Mouse (Mus musculus) bone marrow macrophage, adult 2 months (primary cell): Measurements from ENCODE around the gene Gm9999. TPM values are rescaled to one million over a fixed set of nuclear protein-coding genes. Genes with fewer than 3 reads are reported as not detected.
"Not testable (repeated sequence)": the region's sequence is repeated elsewhere in the genome, so short reads cannot be mapped to it uniquely, and the experiment has no call there.

Experiments used
- H3K27ac ChIP-seq: 2 replicates; pipeline ENCODE4 v1.5.1; 2012; ENCODE audit warnings: low read depth, low read length; ENCODE audit not compliant: insufficient read depth
- H3K4me1 ChIP-seq: 2 replicates; pipeline ENCODE4 v1.6.1; 2012; ENCODE audit warnings: low read length; ENCODE audit not compliant: control insufficient read depth, insufficient read depth
- H3K4me3 ChIP-seq: 2 replicates; pipeline ENCODE4 v1.5.1; 2012; ENCODE audit warnings: mild to moderate bottlenecking, low read length, moderate library complexity; ENCODE audit not compliant: insufficient read depth
- CTCF ChIP-seq: IDR thresholded peaks from 2 replicates; pipeline ENCODE4 v1.5.1; 2012; ENCODE audit warnings: low read depth, mild to moderate bottlenecking, low read length, moderate library complexity
- POLR2A ChIP-seq: IDR thresholded peaks from 2 replicates; pipeline ENCODE4 v1.6.1; 2012; ENCODE audit warnings: mild to moderate bottlenecking, low read depth, low read length, borderline replicate concordance
- polyA plus RNA-seq: library from polyadenylated mRNA; stranded (reverse); fragments of >200 nt; gene quantifications from 2 replicates; pipeline ENCODE4 v1.2.4, GENCODE M21; 2012; ENCODE audit not compliant: missing spikeins, insufficient read depth, insufficient read length

The Gm9999 gene
- polyA plus RNA-seq, 1 experiment, result not detected

DNA sequence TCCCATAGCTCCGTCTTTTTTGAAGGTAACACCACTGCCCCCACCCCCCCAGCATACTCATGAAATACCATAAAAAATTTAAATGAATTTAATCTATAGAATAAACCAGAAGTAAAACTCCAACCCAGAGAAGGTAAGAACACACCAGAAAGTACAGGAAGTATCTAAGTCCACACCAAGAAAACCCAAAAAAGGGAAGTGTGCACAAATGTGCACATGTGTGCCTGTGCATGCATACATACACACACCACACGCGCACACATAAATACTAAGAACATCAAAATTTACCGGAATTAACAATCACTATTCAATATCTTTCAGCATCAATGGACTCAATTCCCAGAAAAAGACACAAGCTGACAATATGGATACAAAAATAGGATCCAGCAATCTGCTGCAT lies 13.5 kb upstream of the Gm9999 start:
- no peaks in the 10 kb centered on the region for H3K4me1 ChIP-seq
- no peak overlapping the region for H3K4me3 ChIP-seq
- H3K27ac ChIP-seq, result no peak overlapping the region
- TF ChIP-seq CTCF (no peak), POLR2A (no peak)

DNA sequence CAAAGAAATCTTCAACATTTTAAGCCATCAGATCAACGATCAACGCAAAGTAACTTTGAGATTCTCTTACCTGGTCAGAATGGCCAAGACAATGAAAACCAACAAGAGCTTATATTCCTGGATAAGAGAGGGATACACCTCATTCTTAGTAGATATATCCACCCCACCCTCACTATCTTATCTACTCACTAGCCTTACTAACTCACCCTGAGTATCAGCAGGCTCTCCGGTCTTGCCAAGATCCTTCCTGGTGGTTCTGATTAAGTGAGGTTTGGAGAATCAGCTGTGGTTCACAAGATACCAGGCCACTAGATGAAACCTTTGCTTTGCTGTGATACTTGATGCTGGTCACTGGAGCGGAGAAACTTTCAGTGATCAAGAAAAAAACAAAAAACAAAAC lies 8.7 kb upstream of the Gm9999 start:
- Histone ChIP-seq H3K27ac (no peak overlapping the region), H3K4me3 (no peak overlapping the region), H3K4me1 (no peaks in the 10 kb centered on the region)
- TF ChIP-seq CTCF, result no peak
- TF ChIP-seq POLR2A, result no peak

DNA sequence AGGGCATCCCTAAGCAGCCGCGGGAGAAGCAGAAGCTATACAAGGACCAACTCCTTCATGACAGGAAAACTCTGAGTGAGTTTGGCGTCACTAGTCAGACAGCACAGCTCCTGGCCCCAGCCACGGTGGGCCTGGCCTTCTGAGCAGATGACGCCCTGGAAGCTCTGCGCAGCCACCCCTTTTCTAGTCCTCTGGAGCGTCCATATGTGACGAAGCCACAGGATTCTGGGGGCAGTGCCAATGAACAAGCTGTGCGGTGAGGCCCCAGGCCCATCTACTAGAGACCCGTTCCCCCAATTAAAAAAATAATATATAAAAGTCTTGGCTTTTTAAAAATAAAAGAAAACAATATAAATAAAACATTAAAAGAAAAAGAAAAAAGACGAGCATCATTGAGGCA lies 7.9 kb upstream of the Gm9999 start:
- no peak for TF ChIP-seq CTCF
- no peak for TF ChIP-seq POLR2A
- Histone ChIP-seq H3K27ac (no peak overlapping the region), H3K4me3 (no peak overlapping the region)

DNA sequence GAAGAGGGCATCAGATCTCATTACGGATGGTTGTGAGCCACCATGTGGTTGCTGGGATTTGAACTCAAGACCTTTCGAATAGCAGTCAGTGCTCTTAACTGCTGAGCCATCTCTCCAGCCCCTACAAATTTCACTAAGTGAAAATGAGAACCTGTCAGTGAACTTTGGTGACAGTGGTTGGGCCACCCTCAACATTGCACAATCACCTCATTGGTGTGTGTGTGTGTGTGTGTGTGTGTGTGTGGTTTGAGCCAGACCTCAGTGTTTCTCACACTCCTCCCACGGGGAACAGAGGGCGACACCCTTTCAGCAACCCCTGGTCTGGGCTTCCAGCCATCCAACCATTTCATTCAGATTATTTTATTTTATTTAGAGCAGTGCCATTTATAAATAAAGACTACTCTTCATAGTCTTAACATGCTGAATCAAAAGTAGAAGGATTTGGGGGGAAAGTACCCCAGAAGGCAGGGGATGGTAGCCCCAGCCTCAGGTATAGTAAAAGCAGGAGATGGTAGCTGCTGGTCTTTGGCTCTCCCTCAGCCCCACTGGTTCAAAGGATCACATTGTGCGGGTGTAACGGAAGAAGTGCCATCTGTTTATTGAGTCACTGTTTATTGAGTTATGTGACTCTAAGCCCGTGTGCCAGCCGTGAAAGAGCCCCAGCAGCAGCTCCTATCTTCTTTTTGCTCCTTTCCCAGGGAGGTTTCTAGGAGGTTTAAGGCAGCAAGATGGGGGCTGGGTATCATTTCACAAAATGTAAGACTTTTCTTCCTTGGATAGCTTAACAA lies 2.5 kb downstream of the Gm9999 start:
- Histone ChIP-seq H3K4me1 (peaks cover 11% of the 10 kb centered on the region), H3K4me3 (no peak overlapping the region), H3K27ac (no peak overlapping the region)
- TF ChIP-seq CTCF (no peak), POLR2A (no peak)

More for the DNA sequence above, 7.9 kb upstream of the Gm9999 start:
- no peaks in the 10 kb centered on the region for H3K4me1 ChIP-seq

DNA sequence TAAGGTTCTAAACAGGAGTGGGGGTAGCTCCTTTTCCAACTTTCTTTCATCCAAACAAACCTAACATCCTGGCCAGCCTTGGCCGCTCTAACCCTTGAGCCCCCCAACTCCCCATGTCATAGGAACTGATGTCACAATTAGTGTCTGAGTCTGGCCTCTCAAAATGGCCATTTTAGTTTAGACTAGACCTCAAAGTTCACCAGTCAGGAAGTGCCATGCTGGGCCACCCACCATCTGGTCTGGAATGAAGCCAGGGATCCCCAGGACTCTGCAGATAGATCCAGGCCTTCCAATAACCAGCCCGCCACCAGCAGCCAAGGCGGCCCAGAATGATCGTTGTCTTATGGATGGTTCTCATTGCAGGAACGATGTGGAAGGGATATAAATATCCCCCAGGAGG lies 3.3 kb downstream of the Gm9999 start:
- H3K4me1 ChIP-seq, result peaks cover 11% of the 10 kb centered on the region
- TF ChIP-seq CTCF (no peak), POLR2A (no peak)
- H3K27ac ChIP-seq, result no peak overlapping the region
- no peak overlapping the region for H3K4me3 ChIP-seq

DNA sequence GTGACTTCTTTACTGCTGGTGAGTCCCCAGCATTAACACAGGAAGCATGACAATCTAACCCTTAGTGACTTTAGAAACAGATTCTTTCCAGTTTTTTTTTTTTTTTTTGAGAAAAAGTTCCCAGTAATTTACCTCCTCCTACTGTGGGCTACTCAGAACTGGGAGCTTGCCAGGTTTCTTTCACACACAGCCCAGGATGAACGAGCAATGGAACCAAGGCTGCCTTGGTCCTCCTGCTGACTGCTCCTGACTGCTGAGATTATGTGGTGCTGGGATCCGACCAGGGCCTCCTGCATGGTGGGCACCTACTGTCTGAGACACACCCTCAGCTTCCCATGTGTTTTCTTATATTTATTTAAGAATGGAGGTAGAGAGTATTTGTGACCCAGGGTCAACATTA lies 3.7 kb downstream of the Gm9999 start:
- TF ChIP-seq CTCF (no peak), POLR2A (no peak)
- Histone ChIP-seq H3K27ac (no peak overlapping the region), H3K4me1 (peaks cover 11% of the 10 kb centered on the region), H3K4me3 (no peak overlapping the region)

DNA sequence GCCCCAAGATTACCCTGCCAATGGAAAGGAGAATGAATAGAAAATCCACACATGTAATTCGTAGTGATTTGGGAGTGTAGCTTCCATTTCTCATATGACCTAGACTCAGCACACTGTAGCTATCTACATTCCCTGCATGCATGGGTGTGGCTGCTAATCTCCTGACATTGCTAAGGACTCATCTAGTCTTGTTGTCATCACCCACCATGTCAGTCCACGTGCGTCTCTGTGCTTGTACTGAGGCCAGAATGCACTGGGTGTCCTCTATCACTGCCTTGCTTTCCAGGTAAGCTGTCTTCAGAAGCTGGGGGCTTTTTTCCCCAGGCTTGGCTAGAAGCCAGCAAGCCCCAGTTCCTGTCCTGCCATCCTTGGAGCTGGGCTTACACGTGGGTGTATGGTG lies 6.0 kb downstream of the Gm9999 start:
- H3K4me3 ChIP-seq, H3K27ac ChIP-seq: not testable (repeated sequence)
- peaks cover 15% of the 10 kb centered on the region for H3K4me1 ChIP-seq

DNA sequence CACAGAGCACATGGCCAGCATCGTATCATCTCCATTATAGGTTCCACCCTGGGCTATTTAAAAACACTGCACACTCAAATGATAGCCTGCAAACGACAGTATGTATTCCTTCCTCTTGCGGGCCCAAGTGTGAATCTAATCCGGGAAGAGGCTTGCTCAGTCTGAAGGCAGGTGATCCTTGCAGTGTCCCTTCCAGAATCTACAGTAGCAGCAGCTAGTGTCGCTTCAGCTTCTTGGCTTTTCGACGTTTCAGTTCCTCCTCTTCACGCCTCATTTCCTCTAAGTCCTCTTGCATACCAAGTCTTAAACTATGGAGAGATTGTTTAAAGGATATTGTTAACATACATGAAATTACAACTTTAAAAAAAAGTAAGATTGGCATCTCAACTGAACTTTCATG lies 9.7 kb downstream of the Gm9999 start:
- Histone ChIP-seq H3K27ac (no peak overlapping the region), H3K4me1 (peaks cover 6% of the 10 kb centered on the region), H3K4me3 (no peak overlapping the region)
- TF ChIP-seq POLR2A, result no peak
- no peak for TF ChIP-seq CTCF

DNA sequence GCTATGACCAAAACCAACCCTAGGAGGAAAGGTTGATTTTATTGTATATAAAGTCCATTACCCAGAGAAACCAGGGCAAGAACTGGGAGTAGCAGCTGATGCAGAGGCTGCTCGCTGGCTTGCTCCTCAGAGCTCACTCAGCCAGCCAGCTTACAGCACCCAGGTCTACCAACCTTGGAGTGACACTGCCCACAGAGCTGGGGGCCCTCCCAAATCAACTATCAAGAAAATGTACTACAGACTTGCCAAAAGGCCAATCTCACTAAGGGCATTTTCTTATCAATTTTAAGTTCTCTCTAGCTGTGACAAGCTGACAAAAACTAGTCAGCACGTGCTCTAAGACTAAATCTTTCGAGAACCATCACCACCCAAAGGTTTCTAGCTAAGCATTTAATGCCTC lies 12.2 kb downstream of the Gm9999 start:
- no peak for TF ChIP-seq CTCF
- TF ChIP-seq POLR2A, result no peak
- H3K27ac ChIP-seq, result no peak overlapping the region

DNA sequence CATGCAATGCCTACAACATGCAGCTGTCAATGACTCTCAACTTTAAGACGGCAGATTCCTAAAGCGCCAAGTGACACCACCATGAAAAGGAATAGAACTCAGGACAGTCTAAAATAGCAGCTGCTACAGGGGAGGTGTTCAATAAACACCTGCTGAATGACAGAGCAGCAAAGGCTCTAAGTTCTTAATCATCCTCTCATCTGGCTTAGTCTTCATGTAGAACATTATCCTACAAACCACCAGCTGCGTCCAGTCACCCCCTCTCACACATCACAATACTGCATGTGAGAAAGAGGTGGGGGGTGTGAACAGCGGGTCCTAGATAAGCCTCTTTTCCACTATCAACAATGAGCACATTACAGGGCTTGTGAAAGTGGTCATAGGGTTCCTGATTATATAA lies 13.6 kb downstream of the Gm9999 start:
- peaks cover 29% of the 10 kb centered on the region for H3K4me1 ChIP-seq
- TF ChIP-seq POLR2A (no peak), CTCF (no peak)
- H3K27ac ChIP-seq, result no peak overlapping the region
- no peak overlapping the region for H3K4me3 ChIP-seq

More for the DNA sequence above, 12.2 kb downstream of the Gm9999 start:
- Histone ChIP-seq H3K4me1 (peaks cover 27% of the 10 kb centered on the region), H3K4me3 (no peak overlapping the region)
